Comparison of ENCODE assay signal across 17 mouse cellular contexts in the genomic region with DNA sequence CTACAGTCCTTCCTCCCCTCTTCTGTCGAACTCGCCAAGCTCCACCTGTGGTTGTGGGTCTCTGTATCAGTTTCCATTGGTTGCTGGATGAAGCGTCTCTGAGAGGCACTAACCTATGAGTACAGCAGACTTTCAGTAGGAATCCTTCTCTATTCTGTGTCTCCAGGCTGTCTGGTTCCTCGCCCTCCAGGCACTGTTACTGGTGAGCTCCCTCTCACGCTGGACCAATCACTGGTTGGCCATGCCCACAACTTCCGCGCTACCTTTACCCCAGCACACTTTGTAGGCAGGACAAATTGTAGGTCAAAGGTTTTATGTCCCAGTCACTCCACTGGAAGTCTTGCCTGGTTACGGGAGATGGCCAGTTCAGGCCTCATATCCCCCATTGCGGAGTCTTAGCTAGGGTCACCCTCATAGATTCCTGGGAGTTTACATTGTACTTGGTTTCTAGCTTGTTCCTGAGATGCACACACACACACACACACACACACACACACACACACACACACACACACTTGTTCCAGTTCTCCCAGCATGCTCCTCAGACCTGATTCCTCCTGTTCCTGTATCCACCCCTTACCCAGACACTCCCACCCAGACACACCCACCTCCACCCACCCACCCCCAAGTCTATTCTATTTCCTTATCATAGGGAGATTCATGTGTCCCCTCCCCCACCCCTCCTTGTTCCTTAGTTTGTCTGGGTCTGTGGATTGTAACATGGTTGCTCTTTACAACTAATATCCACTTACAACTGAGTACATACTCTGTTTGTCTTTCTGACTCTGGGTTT. TPM values are rescaled to one million over a fixed set of nuclear protein-coding genes. Genes with fewer than 3 reads are reported as not detected.
DNase-seq lines count a peak whose midpoint lies in the region; ATAC-seq and TF ChIP-seq lines count a peak whose summit lies in the region.
"Had no signal": no experiment of that assay in that cellular context is flagged by ENCODE, and none has a peak within 500 bp of the region (broad histone marks: within the 10 kb centered on the region; RNA-seq: fewer than 3 reads in every experiment).

No protein-coding gene starts in this region.

- 32% methylated on average over 9 of the region's 9 CpGs for WGBS in kidney, embryonic 16.5 days
- WGBS in liver, embryonic 15.5 days (ENCODE audit: insufficient replicate concordance) = 34% methylated on average over 9 of the region's 9 CpGs

- 0 out of 2 replicates have a peak overlapping the region, but pooled peaks have one; percentile 14 for H3K4me2 ChIP-seq in kidney, embryonic 16.5 days (replicated peaks; ENCODE audit: low read depth, low read length)
- H3K4me2 ChIP-seq in liver, embryonic 15.5 days = peak overlapping the region; percentile 18; the same call in 1 of the 2 replicates

- no peaks in the 10 kb centered on the region for H3K9me3 ChIP-seq in ES-Bruce4 (replicated peaks; ENCODE audit: control insufficient read depth, insufficient read depth, low read length, poor library complexity, severe bottlenecking)
- no peaks in the 10 kb centered on the region for H3K9me3 ChIP-seq in kidney, embryonic 16.5 days (ENCODE audit: low read length)
- no peaks in the 10 kb centered on the region for H3K9me3 ChIP-seq in liver, embryonic 15.5 days (replicated peaks)
- H3K9me3 ChIP-seq: embryonic facial prominence, embryonic 10.5 days had no signal

- H3K9ac ChIP-seq in ES-Bruce4 (ENCODE audit: low read depth, poor library complexity, severe bottlenecking) = no peak overlapping the region
- no peak overlapping the region for H3K9ac ChIP-seq in kidney, embryonic 16.5 days (replicated peaks; ENCODE audit: low read length)
- H3K9ac ChIP-seq in liver, embryonic 15.5 days = no peak overlapping the region

- H3K27ac ChIP-seq in ES-Bruce4 (ENCODE audit: insufficient read depth, low read length) = peak overlapping the region; percentile 81
- H3K27ac ChIP-seq in kidney, embryonic 16.5 days (ENCODE audit: low read length) = 0 out of 2 replicates have a peak overlapping the region, but pooled peaks have one; percentile 37
- H3K27ac ChIP-seq in liver, embryonic 15.5 days (replicated peaks) = peak overlapping the region; percentile 48; the same call in 1 of the 2 replicates
- H3K27ac ChIP-seq: embryonic facial prominence, embryonic 10.5 days had no signal

- intact Hi-C loops in left cerebral cortex, postnatal 14 days (cut with DNase I) = no loop called here

- H3K4me1 ChIP-seq in ES-Bruce4 (ENCODE audit: control insufficient read depth, insufficient read depth, low read length) = no peaks in the 10 kb centered on the region
- H3K4me1 ChIP-seq in kidney, embryonic 16.5 days (ENCODE audit: insufficient read depth, low read length) = peaks cover 51% of the 10 kb centered on the region
- peaks cover 47% of the 10 kb centered on the region for H3K4me1 ChIP-seq in liver, embryonic 15.5 days (replicated peaks)

- no peak for TF ChIP-seq CTCF in ES-Bruce4 (IDR thresholded peaks at IDR 0.05; ENCODE audit: low read depth, low read length)

- H3K4me3 ChIP-seq in ES-Bruce4 (ENCODE audit: low read depth, low read length) = no peak overlapping the region
- no peak overlapping the region for H3K4me3 ChIP-seq in kidney, embryonic 16.5 days (ENCODE audit: low read length)
- no peak overlapping the region for H3K4me3 ChIP-seq in liver, embryonic 15.5 days (replicated peaks)
- H3K4me3 ChIP-seq: embryonic facial prominence, embryonic 10.5 days had no signal

- no peak for TF ChIP-seq POLR2A in ES-Bruce4 (IDR thresholded peaks at IDR 0.05; ENCODE audit: insufficient read depth, low read length)

- DNase-seq in ZHBTc4 (ENCODE audit: low read depth, low spot score) = peak; percentile 75
- no peak for DNase-seq in embryo, embryonic 10.5 days (ENCODE audit: low spot score)
- DNase-seq in left cerebral cortex, postnatal 14 days (ENCODE audit: low spot score in 2 of 2) = no peak
- no peak for DNase-seq in layer of hippocampus, postnatal 25 days (ENCODE audit: extremely low spot score in 1 of 2, low spot score in 1 of 2)
- DNase-seq: cerebellum, adult 9-11 months; heart, adult 18-20 months; heart, postnatal 10 days; retina, postnatal 1 day; thymus, adult 2 months had no signal

- ATAC-seq in kidney, embryonic 16.5 days (ENCODE audit: low FRiP score, low TSS enrichment) = no peak
- ATAC-seq in liver, embryonic 15.5 days (ENCODE audit: insufficient read depth) = peak; percentile 69
- ATAC-seq: CD4-positive, CD25-positive, alpha-beta regulatory T cell, adult 4 months; inflammation-experienced regulatory T-cells, adult 6 months had no signal

- H3K36me3 ChIP-seq in ES-Bruce4 (ENCODE audit: control insufficient read depth, insufficient read depth, low read length, poor library complexity, severe bottlenecking) = no peaks in the 10 kb centered on the region
- no peaks in the 10 kb centered on the region for H3K36me3 ChIP-seq in kidney, embryonic 16.5 days (ENCODE audit: insufficient read depth, low read length)
- H3K36me3 ChIP-seq in liver, embryonic 15.5 days (replicated peaks) = no peaks in the 10 kb centered on the region
- H3K36me3 ChIP-seq: embryonic facial prominence, embryonic 10.5 days had no signal

- no peaks in the 10 kb centered on the region for H3K27me3 ChIP-seq in ES-Bruce4 (ENCODE audit: control insufficient read depth, insufficient read depth, low read length, poor library complexity, severe bottlenecking)
- H3K27me3 ChIP-seq in kidney, embryonic 16.5 days (ENCODE audit: insufficient read depth, low read length) = peaks cover 21% of the 10 kb centered on the region
- peaks cover 55% of the 10 kb centered on the region for H3K27me3 ChIP-seq in liver, embryonic 15.5 days

- no peak for TF ChIP-seq EP300 in ES-Bruce4 (IDR thresholded peaks at IDR 0.05; ENCODE audit: insufficient read depth, low read depth, low read length)

RNA-seq across cellular contexts. Expression of a gene that starts 2.3 kb away (rescaled TPM):
- polyA plus RNA-seq in ES-Bruce4 (2011; ENCODE audit: insufficient read depth, insufficient read length, low read depth, missing spikeins) = 52.4 and 55.9 TPM in 2 replicates
- polyA plus RNA-seq in kidney, embryonic 16.5 days (2015; fragmentation: Nextera tagmentation; extraction: Ambion mirVana) = 44.8 and 47.5 TPM in 2 replicates
- 17.8 and 23.5 TPM in 2 replicates for polyA plus RNA-seq in liver, embryonic 15.5 days (2015; fragmentation: Nextera tagmentation; extraction: Ambion mirVana)
- total RNA-seq in left cerebral cortex, postnatal 14 days (2021) = 10 to 100 TPM; 86.5 to 92.3 TPM
- total RNA-seq in layer of hippocampus, postnatal 25 days (2021) = 10 to 100 TPM; 68.8 to 73.7 TPM

RNA-seq across cellular contexts. Expression of a gene that starts 19.3 kb away (rescaled TPM):
- 30.2 and 30.9 TPM in 2 replicates for polyA plus RNA-seq in ES-Bruce4 (2011; ENCODE audit: insufficient read depth, insufficient read length, low read depth, missing spikeins)
- 74.9 and 79.7 TPM in 2 replicates for polyA plus RNA-seq in kidney, embryonic 16.5 days (2015; fragmentation: Nextera tagmentation; extraction: Ambion mirVana)
- polyA plus RNA-seq in liver, embryonic 15.5 days (2015; fragmentation: Nextera tagmentation; extraction: Ambion mirVana) = 38.3 and 40.7 TPM in 2 replicates
- total RNA-seq in left cerebral cortex, postnatal 14 days (2021) = 10 to 100 TPM; 38.7 to 41.4 TPM
- 10 to 100 TPM; 40.4 to 47.2 TPM for total RNA-seq in layer of hippocampus, postnatal 25 days (2021)

RNA-seq across cellular contexts. Expression of a gene that starts 26.6 kb away (rescaled TPM):
- polyA plus RNA-seq in ES-Bruce4 (2011; ENCODE audit: insufficient read depth, insufficient read length, low read depth, missing spikeins) = 2.2 and 2.8 TPM in 2 replicates
- polyA plus RNA-seq in kidney, embryonic 16.5 days (2015; fragmentation: Nextera tagmentation; extraction: Ambion mirVana) = 8.8 and 9.0 TPM in 2 replicates
- 1.5 and 2.5 TPM in 2 replicates for polyA plus RNA-seq in liver, embryonic 15.5 days (2015; fragmentation: Nextera tagmentation; extraction: Ambion mirVana)
- total RNA-seq in left cerebral cortex, postnatal 14 days (2021) = 1 to 10 TPM; 3.6 to 4.5 TPM
- total RNA-seq in layer of hippocampus, postnatal 25 days (2021) = 1 to 10 TPM; 3.4 to 4.6 TPM

RNA-seq across cellular contexts. Expression of a gene that starts 27.2 kb away (rescaled TPM):
- 75.3 and 83.4 TPM in 2 replicates for polyA plus RNA-seq in ES-Bruce4 (2011; ENCODE audit: insufficient read depth, insufficient read length, low read depth, missing spikeins)
- 206 and 211 TPM in 2 replicates for polyA plus RNA-seq in kidney, embryonic 16.5 days (2015; fragmentation: Nextera tagmentation; extraction: Ambion mirVana)
- polyA plus RNA-seq in liver, embryonic 15.5 days (2015; fragmentation: Nextera tagmentation; extraction: Ambion mirVana) = 75.4 and 81.1 TPM in 2 replicates
- 10 to 100 TPM; 88.4 to 91.6 TPM for total RNA-seq in left cerebral cortex, postnatal 14 days (2021)
- total RNA-seq in layer of hippocampus, postnatal 25 days (2021) = 100 to 1,000 TPM in 1 of 2 experiments, 10 to 100 TPM in 1; 93.3 to 106 TPM

RNA-seq across cellular contexts. Expression of a gene that starts 31.5 kb away (rescaled TPM):
- polyA plus RNA-seq in ES-Bruce4 (2011; ENCODE audit: insufficient read depth, insufficient read length, low read depth, missing spikeins) = not detected in 2 replicates
- polyA plus RNA-seq in kidney, embryonic 16.5 days (2015; fragmentation: Nextera tagmentation; extraction: Ambion mirVana) = not detected in 2 replicates
- not detected in 2 replicates for polyA plus RNA-seq in liver, embryonic 15.5 days (2015; fragmentation: Nextera tagmentation; extraction: Ambion mirVana)
- total RNA-seq in left cerebral cortex, postnatal 14 days (2021) = not detected
- total RNA-seq in layer of hippocampus, postnatal 25 days (2021) = not detected
- total RNA-seq: midbrain, postnatal 0 days had no signal
- polyA plus RNA-seq: brain, embryonic 14.5 days; CD4-positive, CD25-positive, alpha-beta regulatory T cell, adult 4 months; embryonic facial prominence, embryonic 10.5 days; inflammation-experienced regulatory T-cells, adult 6 months; midbrain, postnatal 0 days had no signal
